Mouse (Mus musculus) liver, embryonic 15.5 days (tissue): Measurements from ENCODE around the gene Gcgr. TPM values are rescaled to one million over a fixed set of nuclear protein-coding genes. Genes with fewer than 3 reads are reported as not detected.

Source experiments
- polyA plus RNA-seq: library from polyadenylated mRNA; unstranded; fragments of >200 nt; fragmentation: Nextera tagmentation; extraction: Ambion mirVana; gene quantifications from 2 replicates; pipeline ENCODE4 v1.2.1, GENCODE M21; 2015

The Gcgr gene
- polyA plus RNA-seq, 1 experiment from 2014 or later, result 16.9 TPM

Other genes starting within 250 kb of the Gcgr start
- 559 and 587 TPM in 2 replicates for gene Actg1, start 182.2 kb upstream of the Gcgr start, polyA plus RNA-seq
- not detected in 2 replicates for gene Fscn2, start 169.2 kb upstream of the Gcgr start, polyA plus RNA-seq
- 6.2 and 7.2 TPM in 2 replicates for gene Faap100, start 151.9 kb upstream of the Gcgr start, polyA plus RNA-seq
- gene Nploc4, start 93.0 kb upstream of the Gcgr start, polyA plus RNA-seq, result 20.6 and 24.3 TPM in 2 replicates
- gene Tspan10, start 88.1 kb upstream of the Gcgr start, polyA plus RNA-seq, result not detected in 2 replicates
- gene Pde6g, start 77.2 kb upstream of the Gcgr start, polyA plus RNA-seq, result 0.17 TPM in 1 of 2 replicates, not detected in the other
- 6.8 and 7.1 TPM in 2 replicates for gene Oxld1, start 72.6 kb upstream of the Gcgr start, polyA plus RNA-seq
- gene Ccdc137, start 72.6 kb upstream of the Gcgr start, polyA plus RNA-seq, result 13.0 and 14.2 TPM in 2 replicates
- gene Arl16, start 63.1 kb upstream of the Gcgr start, polyA plus RNA-seq, result 13.7 and 14.0 TPM in 2 replicates
- 89.5 and 90.2 TPM in 2 replicates for gene Mrpl12, start 46.1 kb upstream of the Gcgr start, polyA plus RNA-seq
- gene Slc25a10, start 38.9 kb upstream of the Gcgr start, polyA plus RNA-seq, result 42.8 and 46.5 TPM in 2 replicates
- gene Mcrip1, start 19.0 kb downstream of the Gcgr start, polyA plus RNA-seq, result 41.8 and 47.6 TPM in 2 replicates
- 0.36 and 0.38 TPM in 2 replicates for gene Ppp1r27, start 20.4 kb downstream of the Gcgr start, polyA plus RNA-seq
- gene P4hb, start 42.6 kb downstream of the Gcgr start, polyA plus RNA-seq, result 635 and 803 TPM in 2 replicates
- gene Arhgdia, start 50.9 kb downstream of the Gcgr start, polyA plus RNA-seq, result 222 and 238 TPM in 2 replicates
- gene Alyref, start 67.7 kb downstream of the Gcgr start, polyA plus RNA-seq, result 253 and 277 TPM in 2 replicates
- gene Anapc11, start 67.7 kb downstream of the Gcgr start, polyA plus RNA-seq, result 76.2 and 79.0 TPM in 2 replicates
- 14.7 and 15.8 TPM in 2 replicates for gene Npb, start 77.8 kb downstream of the Gcgr start, polyA plus RNA-seq
- gene Pcyt2, start 87.2 kb downstream of the Gcgr start, polyA plus RNA-seq, result 138 and 165 TPM in 2 replicates
- 32.3 and 36.9 TPM in 2 replicates for gene Sirt7, start 94.5 kb downstream of the Gcgr start, polyA plus RNA-seq
- gene Mafg, start 102.9 kb downstream of the Gcgr start, polyA plus RNA-seq, result 37.6 and 42.3 TPM in 2 replicates
- 5.1 and 5.7 TPM in 2 replicates for gene Pycr1, start 113.1 kb downstream of the Gcgr start, polyA plus RNA-seq
- gene Myadml2, start 117.5 kb downstream of the Gcgr start, polyA plus RNA-seq, result 0.29 and 1.0 TPM in 2 replicates
- 0.33 and 0.40 TPM in 2 replicates for gene Notum, start 130.5 kb downstream of the Gcgr start, polyA plus RNA-seq
- gene Aspscr1, start 142.3 kb downstream of the Gcgr start, polyA plus RNA-seq, result 45.1 and 47.9 TPM in 2 replicates
- 80.9 and 88.4 TPM in 2 replicates for gene Cenpx, start 183.0 kb downstream of the Gcgr start, polyA plus RNA-seq
- 9.7 and 11.5 TPM in 2 replicates for gene Lrrc45, start 183.2 kb downstream of the Gcgr start, polyA plus RNA-seq
- gene Rac3, start 190.8 kb downstream of the Gcgr start, polyA plus RNA-seq, result 0.96 and 1.5 TPM in 2 replicates
- gene Dcxr, start 196.6 kb downstream of the Gcgr start, polyA plus RNA-seq, result 20.2 and 24.6 TPM in 2 replicates
- 0.37 TPM in 1 of 2 replicates, not detected in the other for gene Cbr2, start 201.4 kb downstream of the Gcgr start, polyA plus RNA-seq
- gene Hmga1b, start 232.1 kb downstream of the Gcgr start, polyA plus RNA-seq, result 0.94 and 2.6 TPM in 2 replicates